Mouse (Mus musculus) kidney, postnatal 0 days (tissue): ENCODE measurements around the gene Smarca2. TPM values are rescaled to one million over a fixed set of nuclear protein-coding genes. Genes with fewer than 3 reads are reported as not detected.

Source experiments
- ATAC-seq: fragments of 200-750 bp; cut with Nextera tagmentation; replicated peaks from 2 replicates; pipeline ENCODE4 v1.8.0; 2017; ENCODE audit warnings: low read depth, moderate number of reproducible peaks, moderate TSS enrichment, moderate library complexity; ENCODE audit not compliant: low FRiP score
- DNase-seq: peaks from one replicate; pipeline ENCODE4 v3.0.0-alpha.2; 2016; ENCODE audit warnings: low spot score
- H3K27ac ChIP-seq: fragments of 300-500 bp; sonication (generic); 2 replicates; pipeline ENCODE4 v1.5.1; 2014; ENCODE audit warnings: mild to moderate bottlenecking
- H3K27me3 ChIP-seq: fragments of 300-500 bp; sonication (generic); 2 replicates; pipeline ENCODE4 v1.6.1; 2014; ENCODE audit warnings: low read length, mixed read lengths; ENCODE audit not compliant: insufficient read depth
- H3K36me3 ChIP-seq: fragments of 300-500 bp; sonication (generic); 2 replicates; pipeline ENCODE4 v1.6.1; 2014; ENCODE audit warnings: low read length, mixed read lengths; ENCODE audit not compliant: insufficient read depth
- H3K4me1 ChIP-seq: fragments of 300-500 bp; sonication (generic); replicated peaks from 2 replicates; pipeline ENCODE4 v1.6.1; 2014; ENCODE audit warnings: antibody characterized with exemption, low read length, mixed read lengths; ENCODE audit not compliant: insufficient read depth
- H3K4me2 ChIP-seq: fragments of 300-500 bp; sonication (generic); 2 replicates; pipeline ENCODE4 v1.6.1; 2014; ENCODE audit warnings: mild to moderate bottlenecking, low read length, moderate library complexity, mixed read lengths
- H3K4me3 ChIP-seq: fragments of 300-500 bp; sonication (generic); replicated peaks from 2 replicates; pipeline ENCODE4 v1.5.1; 2014; ENCODE audit warnings: low read depth, low read length
- H3K9ac ChIP-seq: fragments of 300-500 bp; sonication (generic); 2 replicates; pipeline ENCODE4 v1.6.1; 2014; ENCODE audit warnings: low read depth, low read length
- H3K9me3 ChIP-seq: fragments of 300-500 bp; sonication (generic); replicated peaks from 2 replicates; pipeline ENCODE4 v1.6.1; 2016; ENCODE audit warnings: low read length, inconsistent platforms, mixed read lengths
- CTCF ChIP-seq: IDR thresholded peaks from 2 replicates; pipeline ENCODE4 v1.5.1; 2016; ENCODE audit warnings: antibody characterized with exemption, low read depth, mild to moderate bottlenecking, moderate library complexity
- WGBS: fragments of 180-500 bp; shearing (Covaris S2); extraction: QIAGEN DNeasy Blood & Tissue Kit; methylation state at CpG from one replicate; pipeline ENCODE4 v1.1.7; 2014; 5-methylcytosine and 5-hydroxymethylcytosine counted together
- polyA plus RNA-seq: library from polyadenylated mRNA; unstranded; fragments of >200 nt; fragmentation: Nextera tagmentation; extraction: Ambion mirVana; gene quantifications from 2 replicates; pipeline ENCODE4 v1.2.1, GENCODE M21; 2015

Smarca2 gene
- polyA plus RNA-seq, 1 experiment from 2014 or later, result 36.1 TPM

- TF ChIP-seq CTCF, result no peak
- ATAC-seq (no peak), DNase-seq (no peak)
- Histone ChIP-seq H3K9ac (no peak overlapping the region), H3K4me2 (no peak overlapping the region), H3K27ac (no peak overlapping the region), H3K27me3 (no peaks in the 10 kb centered on the region), H3K4me1 (no peaks in the 10 kb centered on the region), H3K9me3 (no peaks in the 10 kb centered on the region), H3K4me3 (no peak overlapping the region), H3K36me3 (peaks cover 8% of the 10 kb centered on the region; the same call in 1 of the 2 replicates)
- 84% methylated on average over 6 of the region's 6 CpGs for WGBS
These were observed 116.9 kb downstream of the Smarca2 start for GRCm38 (mm10) chr19:26721741-26722140.

DNA sequence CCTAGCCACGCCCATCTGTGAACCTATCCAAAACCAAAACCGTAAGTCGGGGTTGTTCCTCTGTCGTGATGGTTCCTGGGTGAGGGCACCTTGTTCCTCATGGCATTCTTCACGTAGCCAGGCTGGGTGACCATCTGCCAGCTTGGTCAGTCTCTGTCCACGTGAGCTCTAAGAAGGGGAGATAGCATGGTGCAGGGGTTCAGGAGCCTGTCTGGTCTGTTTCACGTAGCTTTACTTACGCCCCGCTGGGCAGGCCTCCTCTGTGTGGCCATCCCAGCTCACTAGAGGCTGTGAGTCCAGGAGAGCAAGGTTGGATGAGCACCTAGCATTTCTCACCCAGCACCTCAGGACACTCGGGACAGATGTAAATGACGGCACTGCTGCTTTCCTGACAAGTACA, 119.0 kb downstream of the Smarca2 start:
- no peaks in the 10 kb centered on the region for H3K9me3 ChIP-seq
- no peak overlapping the region for H3K9ac ChIP-seq
- peaks cover 8% of the 10 kb centered on the region; the same call in 1 of the 2 replicates for H3K36me3 ChIP-seq
- no peak overlapping the region for H3K4me2 ChIP-seq
- H3K27me3 ChIP-seq, result no peaks in the 10 kb centered on the region
- H3K27ac ChIP-seq, result no peak overlapping the region
- DNase-seq (no peak), ATAC-seq (no peak)
- WGBS, result 80% methylated on average over 11 of the region's 11 CpGs
- no peak for TF ChIP-seq CTCF
- no peak overlapping the region for H3K4me3 ChIP-seq
- no peaks in the 10 kb centered on the region for H3K4me1 ChIP-seq

- WGBS, result 95% methylated on average over 3 of the region's 3 CpGs
- Histone ChIP-seq H3K9ac (no peak overlapping the region), H3K4me3 (no peak overlapping the region), H3K27me3 (no peaks in the 10 kb centered on the region), H3K9me3 (no peaks in the 10 kb centered on the region), H3K4me2 (no peak overlapping the region), H3K36me3 (peaks cover 8% of the 10 kb centered on the region; the same call in 1 of the 2 replicates), H3K27ac (no peak overlapping the region), H3K4me1 (no peaks in the 10 kb centered on the region)
- ATAC-seq, result no peak
- TF ChIP-seq CTCF, result no peak
- no peak for DNase-seq
These were observed 119.8 kb downstream of the Smarca2 start for GRCm38 (mm10) chr19:26724626-26725025.

DNA sequence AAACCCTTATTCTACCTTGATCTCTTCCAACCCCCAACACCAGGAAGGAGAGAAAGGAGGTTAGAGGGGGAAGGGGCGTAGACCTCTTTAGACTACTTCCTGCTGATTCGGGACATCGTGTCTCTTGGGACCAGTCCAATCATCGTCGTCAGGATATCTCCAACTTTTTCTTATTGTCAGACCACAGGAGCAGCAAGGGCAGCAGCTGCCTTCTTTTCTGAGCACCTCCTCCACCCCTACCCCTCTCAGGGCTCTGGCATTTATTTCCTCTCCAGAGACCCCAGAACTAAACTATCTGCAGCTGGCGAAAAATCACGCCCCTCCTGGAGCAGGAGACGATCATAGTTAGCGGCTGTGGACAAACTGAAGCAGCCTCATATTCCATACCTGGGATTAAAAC, 122.9 kb downstream of the Smarca2 start:
- no peak overlapping the region for H3K9ac ChIP-seq
- H3K9me3 ChIP-seq, result no peaks in the 10 kb centered on the region
- no peaks in the 10 kb centered on the region for H3K4me1 ChIP-seq
- 59% methylated on average over 9 of the region's 9 CpGs for WGBS
- H3K4me2 ChIP-seq, result no peak overlapping the region
- DNase-seq (no peak), ATAC-seq (no peak)
- TF ChIP-seq CTCF, result no peak
- H3K27me3 ChIP-seq, result no peaks in the 10 kb centered on the region
- no peak overlapping the region for H3K4me3 ChIP-seq
- H3K27ac ChIP-seq, result no peak overlapping the region
- peaks cover 3% of the 10 kb centered on the region; the same call in 1 of the 2 replicates for H3K36me3 ChIP-seq

DNA sequence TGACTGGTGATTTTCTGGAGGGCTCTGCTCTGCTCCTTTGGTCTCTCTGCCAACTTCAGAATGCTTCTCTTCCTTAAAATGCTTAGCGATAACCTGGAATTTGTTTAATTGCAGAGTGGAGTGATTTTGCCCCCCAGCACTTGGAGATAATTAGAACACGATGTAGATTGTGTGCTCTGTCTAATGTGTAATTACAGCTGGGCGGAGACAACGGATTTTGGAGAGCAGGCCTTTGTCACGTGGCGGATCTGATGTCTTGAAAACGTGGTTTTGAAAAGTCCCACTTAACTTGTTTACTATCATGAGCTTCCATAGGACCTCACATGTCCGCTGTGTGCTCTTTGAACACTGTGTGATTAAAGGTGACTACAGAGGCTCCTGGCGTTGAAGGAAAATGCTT, 125.6 kb downstream of the Smarca2 start:
- Histone ChIP-seq H3K4me1 (no peaks in the 10 kb centered on the region), H3K9me3 (no peaks in the 10 kb centered on the region), H3K4me2 (no peak overlapping the region), H3K36me3 (no peaks in the 10 kb centered on the region), H3K27ac (no peak overlapping the region), H3K27me3 (no peaks in the 10 kb centered on the region), H3K4me3 (no peak overlapping the region), H3K9ac (no peak overlapping the region)
- 67% methylated on average over 9 of the region's 9 CpGs for WGBS
- ATAC-seq (no peak), DNase-seq (no peak)
- TF ChIP-seq CTCF, result no peak

DNA sequence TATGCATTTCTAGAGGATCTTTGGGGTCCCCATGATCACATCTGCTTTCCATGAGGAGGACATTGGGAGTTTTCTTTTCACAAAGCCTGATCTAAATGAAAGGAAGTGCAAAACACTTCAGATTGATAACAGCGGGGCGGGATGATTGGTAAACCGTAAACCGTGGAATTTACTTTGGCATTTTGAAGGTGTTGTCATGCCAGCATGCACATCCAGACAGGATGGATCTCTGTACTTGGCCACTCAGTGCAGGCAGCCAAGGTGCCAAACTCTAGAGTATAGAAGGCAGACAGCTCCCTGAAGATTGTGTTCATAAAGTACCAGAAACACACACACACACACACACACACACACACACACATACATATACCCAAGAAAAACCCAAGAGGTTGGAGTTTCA, 126.3 kb downstream of the Smarca2 start:
- Histone ChIP-seq H3K9ac (no peak overlapping the region), H3K27ac (no peak overlapping the region), H3K4me2 (no peak overlapping the region), H3K9me3 (no peaks in the 10 kb centered on the region), H3K4me3 (no peak overlapping the region), H3K27me3 (no peaks in the 10 kb centered on the region), H3K36me3 (no peaks in the 10 kb centered on the region), H3K4me1 (no peaks in the 10 kb centered on the region)
- no peak for TF ChIP-seq CTCF
- ATAC-seq (no peak), DNase-seq (no peak)
- 89% methylated on average over 4 of the region's 4 CpGs for WGBS

DNA sequence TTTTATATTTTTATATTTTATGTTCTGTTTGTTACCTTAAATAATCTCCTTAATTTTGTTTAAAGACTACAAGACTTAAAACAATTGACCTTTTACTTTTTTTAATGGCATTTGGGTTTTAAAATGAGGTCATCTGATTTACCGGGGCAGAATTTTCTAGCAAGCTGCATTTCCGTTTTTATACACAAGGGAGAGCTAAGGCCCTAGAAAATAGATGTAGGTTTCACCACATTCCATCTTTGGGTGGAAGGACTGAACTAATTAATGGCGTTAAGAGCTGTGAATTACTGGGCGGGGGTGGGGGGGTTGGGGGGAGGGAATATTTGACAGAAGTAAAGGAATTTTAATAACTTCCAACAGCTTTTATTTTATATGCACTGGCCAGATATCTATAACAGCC, 127.0 kb downstream of the Smarca2 start:
- no peak overlapping the region for H3K27ac ChIP-seq
- 2% methylated on average over 4 of the region's 4 CpGs for WGBS
- peak; percentile 72 for TF ChIP-seq CTCF
- H3K9me3 ChIP-seq, result no peaks in the 10 kb centered on the region
- no peaks in the 10 kb centered on the region for H3K4me1 ChIP-seq
- no peak overlapping the region for H3K4me2 ChIP-seq
- ATAC-seq (no peak), DNase-seq (peak; percentile 87)
- no peak overlapping the region for H3K9ac ChIP-seq
- H3K36me3 ChIP-seq, result no peaks in the 10 kb centered on the region
- no peaks in the 10 kb centered on the region for H3K27me3 ChIP-seq
- no peak overlapping the region for H3K4me3 ChIP-seq
